Mouse (Mus musculus) midbrain, embryonic 15.5 days (tissue): ENCODE measurements at regions not wholly inside any gene's neighbourhood (a gene's known extent, or its start where the extent isn't known, plus 50 kb on each side); places are given as distances from the start of the nearest gene placed in this dataset.
A peak's percentile ranks its signal among the peaks of the same experiment; 100 is the strongest.

Experiments
- ATAC-seq: fragments of 200-750 bp; cut with Nextera tagmentation; replicated peaks from 2 replicates; pipeline ENCODE4 v1.8.0; 2017; ENCODE audit warnings: moderate TSS enrichment
- H3K27ac ChIP-seq: fragments of 300-500 bp; sonication (generic); 2 replicates; pipeline ENCODE4 v1.5.1; 2015; ENCODE audit warnings: mild to moderate bottlenecking, inconsistent platforms
- H3K27me3 ChIP-seq: fragments of 300-500 bp; sonication (generic); replicated peaks from 2 replicates; pipeline ENCODE4 v1.6.1; 2015; ENCODE audit warnings: inconsistent platforms
- H3K36me3 ChIP-seq: fragments of 300-500 bp; sonication (generic); replicated peaks from 2 replicates; pipeline ENCODE4 v1.6.1; 2015; ENCODE audit warnings: inconsistent platforms
- H3K4me1 ChIP-seq: fragments of 300-500 bp; sonication (generic); 2 replicates; pipeline ENCODE4 v1.6.1; 2015; ENCODE audit warnings: inconsistent platforms
- H3K4me2 ChIP-seq: fragments of 300-500 bp; sonication (generic); 2 replicates; pipeline ENCODE4 v1.6.1; 2015; ENCODE audit warnings: inconsistent platforms, mild to moderate bottlenecking, moderate library complexity
- H3K4me3 ChIP-seq: fragments of 300-500 bp; sonication (generic); 2 replicates; pipeline ENCODE4 v1.5.1; 2015; ENCODE audit warnings: mild to moderate bottlenecking, inconsistent platforms
- H3K9ac ChIP-seq: fragments of 300-500 bp; sonication (generic); 2 replicates; pipeline ENCODE4 v1.6.1; 2015; ENCODE audit warnings: mild to moderate bottlenecking, inconsistent platforms
- H3K9me3 ChIP-seq: fragments of 300-500 bp; sonication (generic); 2 replicates; pipeline ENCODE4 v1.6.1; 2016; ENCODE audit warnings: inconsistent platforms
- WGBS: fragments of 180-500 bp; shearing (Covaris S2); methylation state at CpG from one replicate; pipeline ENCODE4 v1.1.7; 2015; ENCODE audit warnings: mixed read lengths; 5-methylcytosine and 5-hydroxymethylcytosine counted together

DNA sequence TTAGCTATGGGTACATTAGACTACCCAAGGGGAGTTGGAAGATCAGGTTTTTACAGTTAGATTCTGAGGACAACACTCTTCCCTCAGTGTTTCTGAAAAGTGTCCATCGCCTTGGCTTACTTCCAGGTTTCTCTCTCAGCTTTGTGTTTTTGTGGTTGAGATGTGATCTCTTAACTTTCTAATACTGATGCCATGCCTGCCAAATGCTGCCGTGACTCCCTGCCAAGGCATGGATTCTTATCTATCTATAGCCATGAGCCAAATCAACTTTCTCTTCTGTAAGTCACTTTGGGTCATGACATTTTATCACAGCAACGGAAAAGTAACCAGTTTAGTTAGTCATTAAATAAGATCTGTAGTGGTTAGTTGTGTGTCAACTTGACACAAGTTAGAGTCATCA, 213.2 kb upstream of the 1810046K07Rik start:
- Histone ChIP-seq H3K4me1 (no peaks in the 10 kb centered on the region), H3K36me3 (no peaks in the 10 kb centered on the region), H3K4me2 (no peak overlapping the region), H3K4me3 (no peak overlapping the region), H3K9ac (no peak overlapping the region), H3K27me3 (no peaks in the 10 kb centered on the region), H3K27ac (no peak overlapping the region), H3K9me3 (no peaks in the 10 kb centered on the region)
- 92% methylated on average over 3 of the region's 3 CpGs for WGBS
- ATAC-seq = no peak

DNA sequence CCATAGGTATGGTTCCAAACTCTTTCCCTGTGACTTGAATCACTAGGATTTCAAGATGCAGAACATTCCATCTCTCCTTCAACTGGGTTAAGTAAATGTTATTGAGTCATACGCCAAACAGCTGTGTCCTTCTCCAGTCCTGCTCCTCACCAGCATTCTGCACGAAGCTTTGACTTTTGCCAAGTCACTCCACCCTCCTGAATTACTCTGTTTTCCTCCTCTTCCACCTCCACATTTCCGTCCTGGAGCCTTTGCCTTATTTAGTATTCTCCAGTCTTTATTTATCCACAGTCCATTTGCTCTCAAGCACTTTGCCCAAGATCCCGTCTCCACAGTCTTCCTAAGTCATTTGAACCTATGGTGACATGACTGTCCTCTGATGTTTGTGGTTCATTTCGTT, 193.1 kb upstream of the Arhgap20 start:
- no peaks in the 10 kb centered on the region for H3K4me1 ChIP-seq
- no peak for ATAC-seq
- no peaks in the 10 kb centered on the region for H3K27me3 ChIP-seq
- no peak overlapping the region for H3K9ac ChIP-seq
- no peaks in the 10 kb centered on the region for H3K9me3 ChIP-seq
- no peaks in the 10 kb centered on the region for H3K36me3 ChIP-seq
- WGBS = 75% methylated on average over 5 of the region's 5 CpGs
- no peak overlapping the region for H3K27ac ChIP-seq
- no peak overlapping the region for H3K4me3 ChIP-seq
- no peak overlapping the region for H3K4me2 ChIP-seq

DNA sequence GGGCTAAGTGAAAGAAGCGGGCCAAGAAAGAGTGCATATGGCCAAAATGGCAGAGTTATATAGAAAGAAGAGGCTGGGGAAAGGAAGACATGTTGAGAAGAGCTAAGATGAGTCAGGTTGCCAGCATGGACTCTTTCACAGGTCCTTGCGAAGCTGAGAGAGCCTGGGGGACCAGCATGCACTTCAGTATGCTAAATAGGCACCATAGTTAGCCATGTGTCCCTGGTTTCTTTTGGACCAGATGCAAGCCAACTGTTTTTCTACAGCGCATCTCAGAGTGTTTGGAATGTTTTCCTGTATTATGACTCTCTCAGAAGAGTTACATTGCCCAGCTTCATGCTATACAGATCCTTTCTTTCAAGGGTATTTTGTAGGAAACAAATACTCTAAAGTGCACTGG, 183.5 kb upstream of the Arhgap20 start:
- Histone ChIP-seq H3K4me2 (no peak overlapping the region), H3K4me1 (no peaks in the 10 kb centered on the region), H3K9me3 (no peaks in the 10 kb centered on the region), H3K4me3 (no peak overlapping the region), H3K36me3 (no peaks in the 10 kb centered on the region), H3K27ac (no peak overlapping the region), H3K9ac (no peak overlapping the region), H3K27me3 (no peaks in the 10 kb centered on the region)
- no peak for ATAC-seq
- WGBS = 93% methylated on average over 3 of the region's 3 CpGs

- no peak for ATAC-seq
- 84% methylated on average over 3 of the region's 3 CpGs for WGBS
- Histone ChIP-seq H3K4me1 (no peaks in the 10 kb centered on the region), H3K4me3 (no peak overlapping the region), H3K36me3 (no peaks in the 10 kb centered on the region), H3K9ac (no peak overlapping the region), H3K27me3 (no peaks in the 10 kb centered on the region), H3K4me2 (no peak overlapping the region), H3K27ac (no peak overlapping the region), H3K9me3 (no peaks in the 10 kb centered on the region)
Measured at GRCm38 (mm10) chr9:51593707-51594106, 171.4 kb upstream of the Arhgap20 start.

GRCm38 (mm10) chr9:51598706-51599105, 166.4 kb upstream of the Arhgap20 start:
- Histone ChIP-seq H3K4me2 (no peak overlapping the region), H3K9me3 (no peaks in the 10 kb centered on the region), H3K27me3 (no peaks in the 10 kb centered on the region), H3K36me3 (no peaks in the 10 kb centered on the region), H3K27ac (no peak overlapping the region), H3K4me3 (no peak overlapping the region), H3K9ac (no peak overlapping the region), H3K4me1 (no peaks in the 10 kb centered on the region)
- 82% methylated on average over 2 of the region's 2 CpGs for WGBS
- no peak for ATAC-seq

DNA sequence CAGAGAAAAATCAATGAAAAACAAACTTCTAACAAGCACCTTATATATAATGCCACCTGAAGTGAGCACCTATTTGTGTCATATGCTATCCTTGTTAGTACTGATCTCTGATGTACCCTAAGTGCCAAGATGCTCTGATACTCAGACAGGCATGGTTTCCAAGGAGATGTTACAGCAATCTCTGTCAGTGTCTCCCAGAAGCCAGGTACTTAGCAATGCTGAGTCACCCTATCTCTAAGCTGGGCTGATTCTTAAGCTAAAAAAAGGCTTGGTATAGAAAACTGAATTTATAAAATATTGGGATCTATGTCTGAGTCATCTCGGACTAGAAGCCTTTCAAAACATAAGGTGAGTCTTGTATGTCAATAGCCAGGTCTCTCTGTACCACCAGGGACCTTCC, 157.0 kb upstream of the Arhgap20 start:
- Histone ChIP-seq H3K4me3 (no peak overlapping the region), H3K4me1 (no peaks in the 10 kb centered on the region), H3K36me3 (no peaks in the 10 kb centered on the region), H3K27me3 (no peaks in the 10 kb centered on the region), H3K9ac (no peak overlapping the region), H3K27ac (no peak overlapping the region), H3K9me3 (no peaks in the 10 kb centered on the region), H3K4me2 (no peak overlapping the region)
- WGBS = 63% methylated on average over 1 of the region's 1 CpGs
- ATAC-seq = no peak

GRCm38 (mm10) chr9:51608697-51609456, 156.3 kb upstream of the Arhgap20 start:
- WGBS = 89% methylated on average over 6 of the region's 6 CpGs
- no peak overlapping the region for H3K4me3 ChIP-seq
- no peak overlapping the region for H3K4me2 ChIP-seq
- no peaks in the 10 kb centered on the region for H3K27me3 ChIP-seq
- no peak for ATAC-seq
- no peak overlapping the region for H3K9ac ChIP-seq
- no peak overlapping the region for H3K27ac ChIP-seq
- no peaks in the 10 kb centered on the region for H3K36me3 ChIP-seq
- H3K9me3 ChIP-seq = no peaks in the 10 kb centered on the region
- H3K4me1 ChIP-seq = no peaks in the 10 kb centered on the region

DNA sequence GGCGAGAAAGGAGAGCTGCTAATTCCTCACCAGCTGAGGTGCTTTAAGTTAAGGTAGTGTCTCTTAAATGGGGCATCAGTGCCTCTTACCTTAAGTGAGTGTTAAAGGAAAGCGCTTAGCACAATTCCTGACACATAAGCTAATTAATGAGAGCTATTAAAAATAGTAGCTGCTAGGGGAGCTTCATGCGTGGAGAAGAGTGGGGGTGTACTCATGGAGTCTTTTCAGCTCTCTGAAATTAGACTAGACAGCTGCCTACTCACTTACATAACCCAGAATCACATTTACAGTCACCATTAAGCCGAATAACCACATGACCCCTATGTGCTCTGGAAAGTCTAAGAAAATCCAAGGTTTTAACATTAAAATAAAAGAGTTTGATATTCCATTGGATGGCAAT, 139.0 kb upstream of the Arhgap20 start:
- Histone ChIP-seq H3K4me3 (no peak overlapping the region), H3K36me3 (no peaks in the 10 kb centered on the region), H3K9ac (no peak overlapping the region), H3K27ac (no peak overlapping the region), H3K4me1 (no peaks in the 10 kb centered on the region), H3K9me3 (no peaks in the 10 kb centered on the region), H3K27me3 (no peaks in the 10 kb centered on the region), H3K4me2 (no peak overlapping the region)
- ATAC-seq = no peak
- 89% methylated on average over 4 of the region's 4 CpGs for WGBS

GRCm38 (mm10) chr9:51636097-51636496, 129.0 kb upstream of the Arhgap20 start:
- 84% methylated on average over 2 of the region's 2 CpGs for WGBS
- no peak overlapping the region for H3K4me2 ChIP-seq
- H3K36me3 ChIP-seq = no peaks in the 10 kb centered on the region
- ATAC-seq = no peak
- no peaks in the 10 kb centered on the region for H3K27me3 ChIP-seq
- peak overlapping the region; percentile 65 for H3K27ac ChIP-seq
- H3K4me1 ChIP-seq = peaks cover 14% of the 10 kb centered on the region; the same call in 1 of the 2 replicates
- H3K9ac ChIP-seq = no peak overlapping the region
- H3K9me3 ChIP-seq = no peaks in the 10 kb centered on the region
- H3K4me3 ChIP-seq = no peak overlapping the region

DNA sequence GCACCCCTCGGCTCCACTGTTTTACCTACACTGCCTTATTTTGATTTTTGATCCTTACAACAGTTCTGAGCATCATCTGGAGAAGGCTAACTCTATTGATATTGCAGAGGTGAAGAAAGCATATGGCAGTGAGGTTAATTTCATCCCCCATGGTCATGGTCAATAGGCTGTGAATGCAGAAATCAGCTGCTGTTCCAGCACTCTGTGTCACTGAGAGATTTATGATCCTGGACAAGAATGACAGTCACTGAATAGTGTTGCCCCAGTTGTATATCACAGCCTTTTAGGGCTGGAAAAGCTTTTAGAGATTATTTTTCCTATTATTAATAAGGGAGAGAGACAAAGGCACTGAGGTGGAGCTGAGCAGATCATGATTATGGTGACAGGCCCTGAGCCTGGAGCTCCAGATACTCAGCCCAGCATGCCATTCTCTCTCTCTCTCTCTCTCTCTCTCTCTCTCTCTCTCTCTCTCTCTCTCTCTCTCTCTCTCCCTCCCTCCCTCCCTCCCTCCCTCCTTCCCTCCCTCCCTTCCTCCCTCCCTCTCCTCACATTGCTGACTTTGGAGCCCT, 128.5 kb upstream of the Arhgap20 start:
- Histone ChIP-seq H3K4me1 (peaks cover 14% of the 10 kb centered on the region; the same call in 1 of the 2 replicates), H3K4me2 (no peak overlapping the region), H3K9me3 (no peaks in the 10 kb centered on the region), H3K27me3 (no peaks in the 10 kb centered on the region), H3K27ac (peak overlapping the region; percentile 65), H3K4me3 (no peak overlapping the region), H3K36me3 (no peaks in the 10 kb centered on the region), H3K9ac (no peak overlapping the region)
- WGBS = 71% methylated on average over 1 of the region's 1 CpGs
- peak; percentile 75 for ATAC-seq

DNA sequence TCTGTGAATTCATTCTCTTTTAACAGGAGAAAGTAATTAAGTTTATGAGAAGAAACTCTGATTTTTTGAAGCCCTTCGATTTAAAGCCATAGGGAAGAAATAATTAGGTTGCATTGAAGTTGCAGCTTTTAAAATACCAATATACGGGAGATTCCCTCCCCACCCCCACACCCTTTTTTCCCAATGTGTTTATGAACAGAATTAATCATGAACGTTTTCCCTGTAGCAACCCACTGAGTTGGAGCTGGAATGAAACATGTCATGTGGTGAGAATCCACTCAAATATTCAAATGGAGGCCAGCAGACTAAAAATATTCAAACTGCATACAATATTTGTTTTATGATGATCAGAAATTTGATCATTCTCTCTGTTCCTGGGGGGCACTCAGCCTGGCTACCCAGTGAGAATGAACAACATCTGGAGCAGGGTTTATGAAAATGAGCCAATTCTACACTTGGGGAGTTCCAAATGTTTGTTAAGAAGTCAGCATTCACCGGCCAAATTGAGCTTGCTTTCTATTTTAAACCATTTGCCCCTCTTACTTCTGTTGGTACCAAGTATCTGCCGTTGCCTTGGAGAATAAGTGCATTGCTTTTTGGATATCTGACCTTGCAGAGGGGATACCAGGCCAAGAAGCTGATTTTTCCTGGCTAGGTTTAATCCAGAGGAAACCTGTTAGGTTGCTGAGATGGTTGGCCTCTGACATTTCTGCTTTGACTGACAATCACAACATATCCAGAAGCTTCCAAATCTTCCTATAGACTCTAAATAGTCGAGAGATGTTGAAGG, 127.8 kb upstream of the Arhgap20 start:
- H3K27ac ChIP-seq = peak overlapping the region; percentile 63; the same call in 1 of the 2 replicates
- H3K9ac ChIP-seq = no peak overlapping the region
- no peaks in the 10 kb centered on the region for H3K9me3 ChIP-seq
- WGBS = 51% methylated on average over 6 of the region's 6 CpGs
- H3K4me3 ChIP-seq = no peak overlapping the region
- H3K4me2 ChIP-seq = no peak overlapping the region
- H3K36me3 ChIP-seq = no peaks in the 10 kb centered on the region
- H3K27me3 ChIP-seq = no peaks in the 10 kb centered on the region
- peaks cover 14% of the 10 kb centered on the region; the same call in 1 of the 2 replicates for H3K4me1 ChIP-seq
- ATAC-seq = peak; percentile 76

- H3K9ac ChIP-seq = no peak overlapping the region
- H3K4me2 ChIP-seq = no peak overlapping the region
- no peak overlapping the region for H3K4me3 ChIP-seq
- peaks cover 6% of the 10 kb centered on the region; the same call in 1 of the 2 replicates for H3K4me1 ChIP-seq
- no peaks in the 10 kb centered on the region for H3K27me3 ChIP-seq
- no peaks in the 10 kb centered on the region for H3K9me3 ChIP-seq
- ATAC-seq = no peak
- 87% methylated on average over 4 of the region's 4 CpGs for WGBS
- no peak overlapping the region for H3K27ac ChIP-seq
- H3K36me3 ChIP-seq = no peaks in the 10 kb centered on the region
Measured at GRCm38 (mm10) chr9:51641706-51642105, 123.4 kb upstream of the Arhgap20 start.
